23 mouse cellular contexts compared by ENCODE assay signal in genomic region chr12:69287535-69287934, GRCm38 (mm10). TPM values are rescaled to one million over a fixed set of nuclear protein-coding genes. Genes with fewer than 3 reads are reported as not detected.
DNase-seq lines count a peak whose midpoint lies in the region; ATAC-seq and TF ChIP-seq lines count a peak whose summit lies in the region.
"Had no signal": no experiment of that assay in that cellular context is flagged by ENCODE, and none has a peak within 500 bp of the region (broad histone marks: within the 10 kb centered on the region; RNA-seq: fewer than 3 reads in every experiment).

No protein-coding gene starts in this region.

- dilution Hi-C loops in CH12.LX (cut with MboI; ENCODE audit: extremely low pct_ligation_motif_present, extremely low pct_unique_long_range_greater_than_20kb, low sequenced_read_pairs), result no loop called here

- DNase-seq in liver, embryonic 11.5 days (ENCODE audit: low spot score), result no peak
- DNase-seq in liver, postnatal 0 days, result no peak
- no peak for DNase-seq in CH12.LX (ENCODE audit: extremely low read depth)
- no peak for DNase-seq in liver, embryonic 13.5 days
- no peak for DNase-seq in heart, postnatal 10 days
- DNase-seq in left cerebral cortex, adult 9 months (ENCODE audit: low spot score in 2 of 2), result no peak
- DNase-seq in heart, embryonic 10.5 days (ENCODE audit: low spot score), result no peak
- DNase-seq: adrenal gland, adult 2 months; adrenal gland, postnatal 25 days; cerebellum, adult 18-20 months; cerebellum, adult 9-11 months; cerebellum, postnatal 36 days; gastrocnemius, postnatal 36 days; heart, adult 18-20 months had no signal

- no peaks in the 10 kb centered on the region for H3K27me3 ChIP-seq in liver, embryonic 11.5 days (replicated peaks; ENCODE audit: control insufficient read depth, insufficient read depth, low read length)
- no peaks in the 10 kb centered on the region for H3K27me3 ChIP-seq in liver, postnatal 0 days (ENCODE audit: insufficient read depth, low read length)
- H3K27me3 ChIP-seq in CH12.LX (replicated peaks), result no peaks in the 10 kb centered on the region
- no peaks in the 10 kb centered on the region for H3K27me3 ChIP-seq in liver, embryonic 13.5 days
- H3K27me3 ChIP-seq in heart, embryonic 10.5 days (ENCODE audit: insufficient read depth, poor library complexity, severe bottlenecking), result no peaks in the 10 kb centered on the region
- H3K27me3 ChIP-seq: heart, embryonic 15.5 days had no signal

- no peak overlapping the region for H3K9ac ChIP-seq in liver, embryonic 11.5 days (ENCODE audit: low read depth, low read length)
- no peak overlapping the region for H3K9ac ChIP-seq in liver, postnatal 0 days (replicated peaks)
- 0 out of 2 replicates have a peak overlapping the region, but pooled peaks have one; percentile 1 for H3K9ac ChIP-seq in CH12.LX (ENCODE audit: insufficient read depth, low read depth)
- H3K9ac ChIP-seq in liver, embryonic 13.5 days, result no peak overlapping the region
- H3K9ac ChIP-seq: heart, embryonic 15.5 days; hindbrain, embryonic 14.5 days had no signal

- intact Hi-C loops in heart, postnatal 10 days (cut with DNase I), result no loop called here

- H3K27ac ChIP-seq in liver, embryonic 11.5 days (ENCODE audit: low read depth, low read length), result no peak overlapping the region
- H3K27ac ChIP-seq in liver, postnatal 0 days (ENCODE audit: low read depth), result no peak overlapping the region
- H3K27ac ChIP-seq in CH12.LX (ENCODE audit: insufficient read depth, low read depth), result peak overlapping the region; percentile 7; the same call in 1 of the 2 replicates
- H3K27ac ChIP-seq in liver, embryonic 13.5 days, result peak overlapping the region; percentile 26; the same call in 1 of the 2 replicates
- H3K27ac ChIP-seq in heart, embryonic 10.5 days, result no peak overlapping the region
- H3K27ac ChIP-seq: embryonic facial prominence, embryonic 10.5 days; forebrain, embryonic 10.5 days; heart, embryonic 15.5 days; hindbrain, embryonic 10.5 days; hindbrain, embryonic 14.5 days had no signal

- no peak for TF ChIP-seq EP300 in liver, postnatal 0 days (IDR thresholded peaks at IDR 0.05; ENCODE audit: low read depth)
- TF ChIP-seq EP300 in CH12.LX (IDR thresholded peaks at IDR 0.05; ENCODE audit: low read length), result peak; percentile 57

- 0 out of 2 replicates have a peak, but pooled peaks have one; percentile 15 for ATAC-seq in liver, embryonic 11.5 days (replicated peaks; ENCODE audit: low FRiP score)
- no peak for ATAC-seq in liver, postnatal 0 days
- 0 out of 2 replicates have a peak, but pooled peaks have one; percentile 19 for ATAC-seq in liver, embryonic 13.5 days (ENCODE audit: low read depth)
- ATAC-seq in megakaryocyte progenitor cell, adult 5-6 weeks (replicated peaks; ENCODE audit: poor library complexity), result peak; percentile 48
- ATAC-seq: forebrain, embryonic 14.5 days had no signal

- TF ChIP-seq CTCF in liver, postnatal 0 days (IDR thresholded peaks at IDR 0.05; ENCODE audit: low read depth), result no peak
- no peak for TF ChIP-seq CTCF in CH12.LX (conservative IDR thresholded peaks at IDR 0.05 in 1 of 2, IDR thresholded peaks at IDR 0.05 in 1 of 2; ENCODE audit: low read depth in 2 of 2, low read length in 2 of 2)

- no peak overlapping the region for H3K4me3 ChIP-seq in liver, embryonic 11.5 days (ENCODE audit: low read depth, low read length)
- H3K4me3 ChIP-seq in liver, postnatal 0 days (ENCODE audit: low read depth, low read length), result no peak overlapping the region
- H3K4me3 ChIP-seq in CH12.LX (replicated peaks in 1 of 3; ENCODE audit: low read depth in 2 of 3, low read length in 2 of 3, poor library complexity in 1 of 3), result no peak overlapping the region
- H3K4me3 ChIP-seq in liver, embryonic 13.5 days (replicated peaks), result no peak overlapping the region
- no peak overlapping the region for H3K4me3 ChIP-seq in heart, embryonic 10.5 days
- H3K4me3 ChIP-seq: embryonic facial prominence, embryonic 10.5 days; erythroblast, embryonic 14.5 days; forebrain, embryonic 10.5 days; heart, embryonic 15.5 days; hindbrain, embryonic 10.5 days had no signal

- TF ChIP-seq RAD21 in CH12.LX (IDR thresholded peaks at IDR 0.05; ENCODE audit: low read depth, low read length), result no peak

- H3K9me3 ChIP-seq in liver, embryonic 11.5 days (ENCODE audit: control insufficient read depth, low read length), result no peaks in the 10 kb centered on the region
- H3K9me3 ChIP-seq in liver, postnatal 0 days (ENCODE audit: low read length), result no peaks in the 10 kb centered on the region
- no peaks in the 10 kb centered on the region for H3K9me3 ChIP-seq in CH12.LX (replicated peaks; ENCODE audit: low read length)
- no peaks in the 10 kb centered on the region for H3K9me3 ChIP-seq in liver, embryonic 13.5 days (replicated peaks)
- H3K9me3 ChIP-seq in heart, embryonic 10.5 days, result no peaks in the 10 kb centered on the region
- H3K9me3 ChIP-seq: embryonic facial prominence, embryonic 10.5 days; forebrain, embryonic 10.5 days; heart, embryonic 15.5 days; hindbrain, embryonic 10.5 days had no signal

- H3K4me2 ChIP-seq in liver, embryonic 11.5 days, result no peak overlapping the region
- H3K4me2 ChIP-seq in liver, postnatal 0 days (ENCODE audit: low read depth, low read length), result no peak overlapping the region
- no peak overlapping the region for H3K4me2 ChIP-seq in CH12.LX (ENCODE audit: insufficient read depth, low read depth, poor library complexity, severe bottlenecking)
- no peak overlapping the region for H3K4me2 ChIP-seq in liver, embryonic 13.5 days
- H3K4me2 ChIP-seq: heart, embryonic 11.5 days; heart, embryonic 15.5 days; hindbrain, embryonic 14.5 days had no signal

- in situ Hi-C loops in CH12.LX (cut with MboI; ENCODE audit: low pct_ligation_motif_present, low pct_unique_long_range_greater_than_20kb, low sequenced_read_pairs), result no loop called here

- TF ChIP-seq POLR2A in CH12.LX (IDR thresholded peaks at IDR 0.05; ENCODE audit: low read depth, low read length), result 0 out of 2 replicates have a peak, but pooled peaks have one; percentile 1

- H3K4me1 ChIP-seq in liver, embryonic 11.5 days (replicated peaks; ENCODE audit: control insufficient read depth, insufficient read depth, low read length), result 0 out of 2 replicates have a peak, but pooled peaks cover 1% of the 10 kb centered on the region
- H3K4me1 ChIP-seq in liver, postnatal 0 days (ENCODE audit: insufficient read depth), result no peaks in the 10 kb centered on the region; the same call in 1 of the 2 replicates
- H3K4me1 ChIP-seq in CH12.LX (ENCODE audit: control insufficient read depth in 1 of 2, insufficient read depth in 2 of 2), result peaks cover 22 to 51% of the 10 kb centered on the region in 2 experiments
- peaks cover 38% of the 10 kb centered on the region for H3K4me1 ChIP-seq in liver, embryonic 13.5 days (replicated peaks)
- H3K4me1 ChIP-seq in heart, embryonic 10.5 days, result no peaks in the 10 kb centered on the region
- H3K4me1 ChIP-seq: embryonic facial prominence, embryonic 10.5 days; forebrain, embryonic 10.5 days; heart, embryonic 15.5 days; hindbrain, embryonic 10.5 days had no signal

- 86% methylated on average over 8 of the region's 8 CpGs for whole genome bisulfite sequencing in liver, embryonic 11.5 days
- 73% methylated on average over 8 of the region's 8 CpGs for WGBS in liver, postnatal 0 days (ENCODE audit: insufficient replicate concordance)
- 74% methylated on average over 8 of the region's 8 CpGs for WGBS in liver, embryonic 13.5 days (ENCODE audit: insufficient replicate concordance)
- 85% methylated on average over 8 of the region's 8 CpGs for WGBS in heart, embryonic 10.5 days

- no peaks in the 10 kb centered on the region for H3K79me2 ChIP-seq in CH12.LX (replicated peaks; ENCODE audit: control insufficient read depth, extremely low read depth, insufficient read depth, poor library complexity, severe bottlenecking)

- no peaks in the 10 kb centered on the region for H3K36me3 ChIP-seq in liver, embryonic 11.5 days (ENCODE audit: control insufficient read depth, insufficient read depth, low read length)
- H3K36me3 ChIP-seq in liver, postnatal 0 days (replicated peaks; ENCODE audit: insufficient read depth, low read length), result no peaks in the 10 kb centered on the region
- no peaks in the 10 kb centered on the region for H3K36me3 ChIP-seq in CH12.LX (replicated peaks in 1 of 2; ENCODE audit: control insufficient read depth in 1 of 2, insufficient read depth in 1 of 2, low read length in 1 of 2)
- no peaks in the 10 kb centered on the region for H3K36me3 ChIP-seq in liver, embryonic 13.5 days
- H3K36me3 ChIP-seq in heart, embryonic 10.5 days, result no peaks in the 10 kb centered on the region
- H3K36me3 ChIP-seq: embryonic facial prominence, embryonic 10.5 days; forebrain, embryonic 10.5 days; heart, embryonic 15.5 days; hindbrain, embryonic 10.5 days had no signal

RNA-seq across cellular contexts. Expression of gene Klhdc2, which starts 8.9 kb away (rescaled TPM):
- 146 and 152 TPM in 2 replicates for polyA plus RNA-seq in liver, embryonic 11.5 days (2014; fragmentation: Nextera tagmentation; extraction: Ambion mirVana)
- polyA plus RNA-seq in liver, postnatal 0 days (2015; fragmentation: Nextera tagmentation; extraction: Ambion mirVana), result 54.2 and 59.3 TPM in 2 replicates
- total RNA-seq in CH12.LX (2012; rRNA removed), result 103 and 120 TPM in 2 replicates
- 280 and 288 TPM in 2 replicates for total RNA-seq in CH12.LX (2014; rRNA removed)
- polyA plus RNA-seq in CH12.LX (2012; ENCODE audit: insufficient read length, low read depth), result 81.8 and 85.3 TPM in 2 replicates
- polyA plus RNA-seq in liver, embryonic 13.5 days (2015; fragmentation: Nextera tagmentation; extraction: Ambion mirVana), result 102 and 104 TPM in 2 replicates
- 61.9 and 66.9 TPM in 2 replicates for total RNA-seq in megakaryocyte progenitor cell, adult 5-6 weeks (2015)
- total RNA-seq in megakaryocyte progenitor cell, adult 5-6 weeks (2017), result 55.0 and 64.9 TPM in 2 replicates
- total RNA-seq in heart, postnatal 10 days (2021), result 100 to 1,000 TPM in 1 of 2 experiments, 10 to 100 TPM in 1; 98.4 to 101 TPM
- 142 and 162 TPM in 2 replicates for polyA plus RNA-seq in heart, embryonic 10.5 days (2016; fragmentation: Nextera tagmentation; extraction: Ambion mirVana)

RNA-seq across cellular contexts. Expression of gene Klhdc1, which starts 46.6 kb away (rescaled TPM):
- 5.7 and 5.8 TPM in 2 replicates for polyA plus RNA-seq in liver, embryonic 11.5 days (2014; fragmentation: Nextera tagmentation; extraction: Ambion mirVana)
- polyA plus RNA-seq in liver, postnatal 0 days (2015; fragmentation: Nextera tagmentation; extraction: Ambion mirVana), result 5.9 and 6.1 TPM in 2 replicates
- 4.2 and 6.4 TPM in 2 replicates for total RNA-seq in CH12.LX (2012; rRNA removed)
- 8.2 TPM in 2 replicates for total RNA-seq in CH12.LX (2014; rRNA removed)
- 5.9 and 7.2 TPM in 2 replicates for polyA plus RNA-seq in CH12.LX (2012; ENCODE audit: insufficient read length, low read depth)
- polyA plus RNA-seq in liver, embryonic 13.5 days (2015; fragmentation: Nextera tagmentation; extraction: Ambion mirVana), result 3.7 and 3.9 TPM in 2 replicates
- total RNA-seq in megakaryocyte progenitor cell, adult 5-6 weeks (2015), result 3.6 and 4.0 TPM in 2 replicates
- total RNA-seq in megakaryocyte progenitor cell, adult 5-6 weeks (2017), result 4.4 and 10.1 TPM in 2 replicates
- 10 to 100 TPM; 13.1 to 17.8 TPM for total RNA-seq in heart, postnatal 10 days (2021)
- polyA plus RNA-seq in heart, embryonic 10.5 days (2016; fragmentation: Nextera tagmentation; extraction: Ambion mirVana), result 3.5 and 7.3 TPM in 2 replicates
- polyA plus RNA-seq: erythroblast, embryonic 14.5 days had no signal

RNA-seq across cellular contexts. Expression of gene Pole2, which starts 59.5 kb away (rescaled TPM):
- polyA plus RNA-seq in liver, embryonic 11.5 days (2014; fragmentation: Nextera tagmentation; extraction: Ambion mirVana), result 42.5 and 46.9 TPM in 2 replicates
- polyA plus RNA-seq in liver, postnatal 0 days (2015; fragmentation: Nextera tagmentation; extraction: Ambion mirVana), result 8.0 and 9.3 TPM in 2 replicates
- total RNA-seq in CH12.LX (2012; rRNA removed), result 32.6 and 38.3 TPM in 2 replicates
- 143 and 148 TPM in 2 replicates for total RNA-seq in CH12.LX (2014; rRNA removed)
- polyA plus RNA-seq in CH12.LX (2012; ENCODE audit: insufficient read length, low read depth), result 37.1 and 37.3 TPM in 2 replicates
- 29.0 and 32.5 TPM in 2 replicates for polyA plus RNA-seq in liver, embryonic 13.5 days (2015; fragmentation: Nextera tagmentation; extraction: Ambion mirVana)
- 65.0 and 70.8 TPM in 2 replicates for total RNA-seq in megakaryocyte progenitor cell, adult 5-6 weeks (2015)
- total RNA-seq in megakaryocyte progenitor cell, adult 5-6 weeks (2017), result 50.8 and 69.6 TPM in 2 replicates
- 1 to 10 TPM; 3.0 to 5.2 TPM for total RNA-seq in heart, postnatal 10 days (2021)
- polyA plus RNA-seq in heart, embryonic 10.5 days (2016; fragmentation: Nextera tagmentation; extraction: Ambion mirVana), result 20.9 and 28.7 TPM in 2 replicates

Comparison
In these comparisons a context has a peak if more than half of its experiments do, and no peak if none do; other contexts are left out.
1. H3K27ac ChIP-seq: peak in CH12.LX (single experiment) and liver, embryonic 13.5 days (single experiment); none in liver, embryonic 11.5 days (single experiment), liver, postnatal 0 days (single experiment) and heart, embryonic 10.5 days (single experiment).